Mouse (Mus musculus) erythroid progenitor cell, adult 5-6 weeks (primary cell): ENCODE measurements around the gene Ehmt2. TPM values are rescaled to one million over a fixed set of nuclear protein-coding genes. Genes with fewer than 3 reads are reported as not detected.
A peak's percentile ranks its signal among the peaks of the same experiment; 100 is the strongest.

Experiments
- ATAC-seq: replicated peaks from 2 replicates; pipeline ENCODE4 v1.8.0; 2016; ENCODE audit warnings: moderate number of reproducible peaks, mild to moderate bottlenecking, moderate TSS enrichment, inconsistent platforms; ENCODE audit not compliant: poor library complexity, low FRiP score, severe bottlenecking
- total RNA-seq, 2 experiments: library from RNA; stranded (forward) in 1 of 2; stranded (reverse) in 1 of 2; fragments of 150-400 nt in 1 of 2; fragments of 186-747, 209-891 nt in 1 of 2; gene quantifications; 2 replicates each; pipeline versions ENCODE4 v1.2.3 to v1.2.4; 2015 to 2017; ENCODE audit warnings: low replicate concordance in 2 of 2

The Ehmt2 gene
- 15.1 and 28.5 TPM in 2 replicates for total RNA-seq (2015; ENCODE audit: low replicate concordance)
- total RNA-seq (2017; ENCODE audit: low replicate concordance) = 7.0 and 8.3 TPM in 2 replicates

- ATAC-seq = peak; percentile 59
These were observed at the start of gene Ehmt2, which contains the start of gene C2 for GRCm38 (mm10) chr17:34898160-34898586. TSS of gene Ehmt2 (plus strand) at chr17:34898469. TSS of gene C2 (minus strand) at chr17:34898265.

- peak; percentile 97 for ATAC-seq
These were observed 48.4 kb upstream of the Ehmt2 start, which contains the start of the genes Skiv2l and Nelfe for GRCm38 (mm10) chr17:34849722-34850516. TSS of gene Skiv2l (minus strand) at chr17:34850210. TSS of gene Nelfe (plus strand) at chr17:34850391.

GRCm38 (mm10) chr17:34850517-34851125 is 47.6 kb upstream of the Ehmt2 start:
- peak; percentile 18; the same call in 1 of the 2 replicates for ATAC-seq

DNA sequence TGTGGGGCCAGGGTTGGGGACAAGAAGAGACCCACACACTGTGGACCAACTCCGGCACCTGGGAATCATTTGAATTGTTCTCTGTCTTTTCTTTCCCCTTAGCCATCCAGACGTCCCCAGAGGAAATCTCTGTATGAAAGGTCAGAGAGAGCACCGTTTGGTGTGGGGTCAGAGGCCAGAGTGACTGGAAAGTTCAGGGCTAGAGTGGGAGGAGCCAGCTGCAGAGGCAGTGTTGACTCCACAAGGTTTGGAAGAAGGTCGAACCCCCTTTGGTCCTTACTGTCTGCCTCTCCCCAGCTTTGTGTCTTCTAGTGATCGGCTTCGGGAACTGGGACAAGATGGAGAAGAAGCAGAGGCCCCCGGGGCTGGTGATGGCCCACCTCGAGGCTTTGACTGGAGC is 44.8 kb upstream of the Ehmt2 start:
- ATAC-seq = no peak

GRCm38 (mm10) chr17:34854761-34855160 is 43.5 kb upstream of the Ehmt2 start:
- ATAC-seq = no peak

- ATAC-seq = no peak
These were observed 42.4 kb upstream of the Ehmt2 start for GRCm38 (mm10) chr17:34855825-34856224.

DNA sequence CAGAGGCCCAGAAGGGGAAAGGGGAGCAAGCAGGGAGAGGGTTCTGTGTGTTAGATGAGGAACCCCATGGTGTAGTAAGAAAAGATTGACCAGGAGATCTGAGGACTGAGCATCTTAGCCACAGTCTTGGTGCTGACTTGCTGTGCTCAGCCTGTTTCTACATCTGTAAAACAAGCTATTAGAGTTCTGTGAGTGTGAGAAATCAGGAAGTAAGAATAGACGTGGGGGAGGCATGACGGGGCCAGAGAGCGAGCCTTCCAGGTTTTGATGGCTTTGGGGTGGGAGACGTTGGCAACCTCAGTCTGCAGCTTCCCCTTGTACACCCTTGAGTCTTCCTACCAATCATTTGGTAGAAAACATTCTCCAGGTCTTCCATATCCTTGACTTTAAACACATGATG is 39.6 kb upstream of the Ehmt2 start:
- no peak for ATAC-seq

DNA sequence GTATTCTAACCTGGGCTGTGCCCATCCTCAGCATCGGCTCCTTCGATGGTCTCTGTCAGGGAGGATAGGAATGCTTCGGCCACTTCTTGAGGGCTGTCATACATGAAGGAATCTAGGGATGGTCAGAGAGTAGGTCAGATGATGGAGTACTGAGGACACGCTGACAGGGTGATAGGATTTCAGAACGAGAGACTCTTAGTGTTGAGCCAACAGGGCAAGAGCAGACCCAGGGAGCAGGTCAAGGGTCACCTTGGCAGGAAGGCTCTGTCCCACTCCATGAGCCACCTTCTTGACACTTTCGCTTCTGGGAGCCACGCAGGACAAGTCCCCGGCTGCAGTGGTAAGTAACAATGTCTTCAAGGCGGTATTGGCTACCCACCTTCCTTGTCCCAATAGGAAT is 37.8 kb upstream of the Ehmt2 start:
- no peak for ATAC-seq

- no peak for ATAC-seq
These were observed 36.4 kb upstream of the Ehmt2 start for GRCm38 (mm10) chr17:34861704-34862415.

DNA sequence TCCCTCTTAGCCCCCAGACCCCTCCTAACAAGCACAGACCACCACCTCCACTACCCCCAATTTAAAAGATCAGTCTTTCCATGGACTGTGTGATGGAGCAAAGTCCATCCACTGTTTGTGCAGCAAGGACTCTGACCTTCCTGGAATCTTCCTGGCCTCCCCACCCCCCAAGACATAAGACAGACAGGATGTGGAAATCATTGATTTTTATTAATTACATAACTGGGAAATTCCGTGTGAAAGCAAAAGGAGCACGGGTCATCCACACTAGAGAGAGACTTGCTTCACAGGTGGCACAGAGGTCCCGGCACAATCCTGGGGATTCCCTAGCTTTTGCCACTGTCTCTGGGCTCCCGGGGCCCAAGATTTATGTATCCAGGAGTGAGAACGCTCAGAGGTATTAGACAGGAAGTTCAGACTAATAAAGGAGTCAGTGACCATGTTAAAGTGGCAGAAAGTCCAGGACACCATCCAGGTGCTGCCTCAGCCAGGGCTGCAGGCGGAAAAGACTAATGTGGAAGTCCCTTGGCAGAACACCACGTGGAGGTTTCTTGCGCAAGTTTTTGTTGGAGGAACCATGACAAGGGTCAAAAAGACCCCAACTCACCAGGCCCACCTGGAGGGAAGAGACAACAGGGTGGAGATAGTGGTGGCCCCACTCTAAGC is 35.7 kb upstream of the Ehmt2 start, which contains the start of gene Cfb:
Gene Cfb, minus strand, starts transcription at position 103 of the 666 bp plus-strand sequence.
- ATAC-seq = no peak

GRCm38 (mm10) chr17:34865981-34866380 is 32.3 kb upstream of the Ehmt2 start:
- ATAC-seq = no peak

- no peak for ATAC-seq
These were observed 23.9 kb upstream of the Ehmt2 start for GRCm38 (mm10) chr17:34874321-34874720.

DNA sequence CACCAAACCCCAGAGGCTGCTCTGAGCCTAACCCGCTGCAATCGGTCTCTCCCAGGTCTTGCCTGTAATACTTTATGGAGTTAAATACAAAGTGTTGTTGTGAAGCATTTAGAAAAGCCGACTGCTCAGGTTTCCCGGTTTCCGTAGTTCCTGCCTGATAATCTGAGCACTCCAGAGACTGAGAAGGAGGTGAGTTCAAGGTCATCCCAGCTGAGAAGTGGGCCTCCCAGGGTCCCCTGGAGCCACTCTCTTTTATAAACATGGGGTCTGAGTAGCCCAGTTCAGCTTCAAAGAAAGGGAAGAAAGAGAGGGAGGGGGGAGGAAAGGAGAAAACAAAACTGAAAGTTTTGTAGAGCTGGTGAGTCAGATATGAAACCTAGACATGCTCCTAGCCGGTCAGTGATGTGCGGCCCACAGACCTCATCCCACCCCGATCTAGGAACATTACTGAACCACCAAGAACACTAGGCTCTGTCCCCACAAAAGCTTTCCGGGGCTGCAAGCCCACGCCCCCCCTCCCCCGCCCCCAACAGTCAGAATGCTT is 18.9 kb upstream of the Ehmt2 start, which contains the start of gene Zbtb12:
Gene Zbtb12, plus strand, starts transcription at position 148 of the 544 bp plus-strand sequence.
- ATAC-seq = no peak

- no peak for ATAC-seq
These were observed 17.1 kb upstream of the Ehmt2 start for GRCm38 (mm10) chr17:34881166-34881565.

GRCm38 (mm10) chr17:34881683-34882310 is 16.5 kb upstream of the Ehmt2 start, which contains the start of gene Gm20547:
TSS of gene Gm20547 (minus strand) at chr17:34882042.
- ATAC-seq = no peak

GRCm38 (mm10) chr17:34883332-34883731 is 14.9 kb upstream of the Ehmt2 start:
- no peak for ATAC-seq

GRCm38 (mm10) chr17:34884704-34885103 is 13.6 kb upstream of the Ehmt2 start:
- ATAC-seq = no peak

DNA sequence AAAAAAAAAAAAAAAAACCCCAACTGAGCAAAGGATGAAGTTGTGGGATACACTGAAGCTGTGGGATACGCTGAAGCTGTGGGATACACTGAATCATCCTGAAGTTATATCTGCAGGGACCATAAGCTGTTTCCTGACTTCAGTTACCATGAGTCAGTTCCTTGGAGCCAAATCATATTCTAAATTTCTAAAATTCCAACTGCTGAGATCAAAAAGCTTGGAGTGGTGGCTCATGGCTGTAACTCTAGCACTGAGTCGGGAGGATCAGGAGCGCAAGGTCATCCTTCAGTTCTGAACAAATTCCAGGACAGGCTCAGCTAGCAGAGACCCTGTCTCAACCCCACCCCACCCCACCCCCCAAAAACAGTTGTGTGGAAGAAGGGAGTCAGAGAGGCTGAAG is 12.7 kb upstream of the Ehmt2 start:
- no peak for ATAC-seq

GRCm38 (mm10) chr17:34887942-34888341 is 10.3 kb upstream of the Ehmt2 start:
- no peak for ATAC-seq
